Mouse (Mus musculus): ENCODE measurements at regions not wholly inside any gene's neighbourhood (a gene's known extent, or its start where the extent isn't known, plus 50 kb on each side); places are given as distances from the start of the nearest gene placed in this dataset.
A peak's percentile ranks its signal among the peaks of the same experiment; 100 is the strongest.

DNA sequence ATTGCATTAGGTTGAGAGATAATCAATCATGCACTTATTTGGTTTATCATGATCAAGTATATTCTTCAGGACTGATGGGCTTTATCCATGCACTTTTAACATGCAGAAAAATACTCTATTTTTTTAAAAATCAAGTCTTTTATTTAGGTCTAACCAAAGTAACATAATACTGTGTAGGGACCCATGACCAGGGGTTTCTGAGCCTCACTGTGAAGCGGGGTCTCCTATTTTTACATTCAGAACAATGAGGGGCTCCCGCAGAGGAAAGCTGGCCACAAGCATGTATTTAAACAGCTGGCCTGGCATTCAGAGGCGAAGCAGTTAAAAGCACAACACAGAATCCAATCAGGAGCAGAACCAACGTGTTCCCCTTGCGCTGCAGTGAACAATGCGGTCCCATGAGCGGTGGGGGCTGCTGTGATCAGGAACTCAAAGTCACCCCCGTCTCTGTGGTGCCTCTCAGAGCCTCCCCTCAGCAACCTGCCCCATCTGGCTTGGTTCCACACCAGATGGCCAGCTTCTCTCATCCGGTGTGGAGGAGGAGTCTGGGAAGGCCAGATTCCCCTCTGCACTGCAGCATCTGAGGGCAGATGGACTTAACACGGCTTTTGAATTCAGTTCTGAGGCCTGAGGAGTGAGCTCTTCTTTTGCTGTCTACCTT, 63.2 kb upstream of the Ubl3 start:
- DNase-seq (ENCODE audit: inconsistent ontology term), result no peak

DNA sequence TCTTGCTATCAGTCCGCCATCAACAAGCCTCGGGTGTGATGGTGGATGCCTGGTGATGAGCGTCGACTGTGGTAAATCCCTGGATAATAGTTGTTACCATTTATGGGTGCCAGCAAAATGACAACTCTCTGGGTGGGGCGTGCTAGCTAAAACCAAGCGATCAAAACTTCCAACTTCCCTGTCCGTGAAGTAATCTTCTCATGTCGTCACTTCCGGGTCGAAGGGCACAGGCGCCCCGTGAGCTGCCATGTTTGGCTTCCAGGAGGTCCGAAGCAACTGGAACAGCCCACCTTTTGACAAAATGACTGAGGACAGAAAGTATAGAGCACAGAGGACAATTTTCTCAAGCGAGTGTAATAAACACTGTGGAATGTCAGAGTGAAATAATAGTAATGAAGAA, 62.5 kb upstream of the Ubl3 start:
- DNase-seq (ENCODE audit: inconsistent ontology term), result no peak

DNA sequence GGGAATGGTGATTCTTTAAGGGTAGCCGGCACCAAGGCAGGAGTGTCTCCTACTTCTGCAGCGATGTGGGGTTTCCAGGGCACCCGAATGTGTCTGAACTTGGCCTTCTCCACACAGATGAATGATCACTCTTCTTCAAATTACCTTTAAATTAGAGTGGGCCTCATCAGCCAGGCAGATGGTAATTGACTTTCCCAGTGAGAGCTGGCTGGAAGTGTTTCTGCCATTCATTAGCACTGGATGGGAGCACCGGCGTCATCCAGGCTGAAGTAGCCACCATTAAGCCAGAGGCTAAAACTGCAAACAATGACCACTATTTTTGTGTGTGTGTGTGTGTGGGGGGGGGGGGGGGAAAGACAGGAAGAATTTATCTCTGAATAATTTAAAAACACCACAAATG, 58.7 kb upstream of the Ubl3 start:
- no peak for DNase-seq (ENCODE audit: inconsistent ontology term)

DNA sequence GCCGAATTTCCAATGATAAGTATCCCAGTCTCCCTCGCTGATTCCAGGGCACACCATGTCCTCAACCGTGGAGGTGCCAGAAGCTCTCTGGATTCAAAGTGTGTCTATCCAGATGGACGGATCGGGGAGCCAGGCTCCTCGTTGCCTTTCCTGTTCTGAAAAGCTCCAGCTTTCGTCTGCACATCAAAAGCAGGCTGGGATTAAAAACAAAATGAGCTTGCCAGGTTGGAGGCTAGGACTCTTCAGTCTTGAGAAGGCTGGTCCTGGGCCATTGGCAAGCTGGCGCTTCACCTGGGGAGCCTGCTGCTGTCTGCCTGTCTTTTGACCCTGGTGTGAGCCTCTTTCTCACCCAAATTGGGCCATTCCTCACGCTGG, 56.9 kb upstream of the Ubl3 start:
- DNase-seq (ENCODE audit: inconsistent ontology term), result no peak

DNA sequence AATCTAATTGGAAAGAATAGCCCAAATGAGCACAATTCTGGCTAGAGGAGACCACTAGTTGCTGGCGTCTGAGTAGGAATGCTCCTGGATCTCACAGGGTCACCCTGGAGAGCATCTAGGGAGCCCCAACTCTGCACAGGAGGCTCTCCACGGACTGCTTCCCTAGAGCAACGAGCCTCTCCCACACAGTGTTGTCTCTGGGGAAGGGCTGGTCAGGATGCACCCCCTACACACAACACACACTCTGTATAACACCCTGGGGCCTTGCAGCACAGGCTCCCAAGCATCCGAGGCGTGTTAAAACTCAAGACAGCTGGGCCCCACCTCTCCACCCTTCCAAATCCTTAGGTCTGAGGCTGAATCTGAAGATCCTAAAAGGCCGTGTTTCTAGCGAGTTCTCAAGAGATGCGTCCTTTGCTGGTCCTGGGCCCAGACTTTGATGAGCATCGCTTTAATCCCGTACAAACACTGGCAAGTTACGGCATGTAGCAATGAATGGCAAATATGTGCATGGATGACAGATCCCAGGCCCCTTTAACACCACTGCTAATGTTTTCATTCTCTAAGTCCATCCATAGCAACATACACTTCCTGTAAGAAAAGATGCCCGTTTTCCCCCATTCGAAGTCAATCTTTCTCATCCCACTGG, 56.4 kb upstream of the Ubl3 start:
- DNase-seq (ENCODE audit: inconsistent ontology term), result no peak

DNA sequence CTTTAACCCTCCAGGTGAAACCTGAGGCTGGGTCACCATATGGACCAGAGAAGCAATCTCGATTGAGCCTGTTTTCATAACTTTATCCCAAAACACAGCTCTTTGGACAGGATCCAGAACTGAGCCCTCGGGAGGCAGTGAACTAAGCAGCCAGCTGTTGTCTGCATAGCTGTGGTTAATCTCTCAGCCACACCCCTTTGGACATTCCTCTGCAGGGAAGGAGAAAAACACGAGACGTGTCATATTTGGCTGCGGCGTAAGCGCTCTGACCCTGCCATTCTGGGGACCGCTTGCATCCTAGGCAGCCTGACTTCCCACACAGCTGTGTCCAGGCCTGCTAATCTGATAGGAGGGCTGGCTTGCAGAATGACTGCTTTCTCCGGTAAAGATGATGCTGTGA, 55.6 kb upstream of the Ubl3 start:
- peak; percentile 77 for DNase-seq (ENCODE audit: inconsistent ontology term)

DNA sequence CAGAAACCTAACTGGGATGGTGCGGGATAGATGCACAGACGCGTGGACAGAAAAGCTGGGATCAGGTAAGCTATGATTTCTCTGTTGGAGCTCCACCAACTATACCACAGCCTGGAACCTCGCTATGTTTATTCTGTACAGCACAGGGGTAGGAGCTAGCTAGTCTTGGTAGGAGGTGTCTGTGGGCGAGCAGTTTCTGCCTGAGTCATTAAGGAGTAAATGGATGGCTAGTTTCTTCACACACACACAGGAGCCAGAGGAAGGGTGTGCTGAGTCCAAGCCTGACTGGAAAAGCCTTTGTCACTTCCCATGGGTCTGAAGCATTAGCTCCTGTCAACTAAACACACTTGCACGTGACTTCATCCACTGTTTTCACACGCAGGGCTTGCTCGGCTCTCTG, 53.1 kb upstream of the Ubl3 start:
- DNase-seq (ENCODE audit: inconsistent ontology term), result no peak
